ENCODE assay signal across 30 mouse cellular contexts in genomic region chr12:104230762-104231161, GRCm38 (mm10). TPM values are rescaled to one million over a fixed set of nuclear protein-coding genes. Genes with fewer than 3 reads are reported as not detected.
A peak's percentile ranks its signal among the peaks of the same experiment; 100 is the strongest.
DNase-seq lines count a peak whose midpoint lies in the region; ATAC-seq and TF ChIP-seq lines count a peak whose summit lies in the region.
"Had no signal": no experiment of that assay in that cellular context is flagged by ENCODE, and none has a peak within 500 bp of the region (broad histone marks: within the 10 kb centered on the region; RNA-seq: fewer than 3 reads in every experiment).

No protein-coding gene starts in this region.

- no peak overlapping the region for H3K9ac ChIP-seq in liver, adult 2 months (ENCODE audit: low read depth, low read length)
- H3K9ac ChIP-seq in liver, embryonic 12.5 days: no peak overlapping the region
- no peak overlapping the region for H3K9ac ChIP-seq in intestine, postnatal 0 days (ENCODE audit: low read depth, low read length)
- H3K9ac ChIP-seq: embryonic facial prominence, embryonic 12.5 days; forebrain, embryonic 12.5 days had no signal

- peak overlapping the region; percentile 46 for H3K27ac ChIP-seq in liver, adult 2 months (replicated peaks; ENCODE audit: insufficient read depth, low read depth, low read length)
- H3K27ac ChIP-seq in liver, embryonic 12.5 days: no peak overlapping the region
- no peak overlapping the region for H3K27ac ChIP-seq in intestine, postnatal 0 days (ENCODE audit: low read depth, low read length)
- H3K27ac ChIP-seq: embryonic facial prominence, embryonic 10.5 days; embryonic facial prominence, embryonic 12.5 days; forebrain, embryonic 10.5 days; forebrain, embryonic 12.5 days had no signal

- TF ChIP-seq CTCF in liver, adult 2 months (IDR thresholded peaks at IDR 0.05; ENCODE audit: low read depth, low read length): no peak
- no peak for TF ChIP-seq CTCF in intestine, postnatal 0 days (IDR thresholded peaks at IDR 0.05; ENCODE audit: low read depth)

- no peaks in the 10 kb centered on the region for H3K79me2 ChIP-seq in liver, adult 2 months (ENCODE audit: control insufficient read depth, insufficient read depth, low read length)

- H3K4me3 ChIP-seq in liver, adult 2 months (ENCODE audit: insufficient read depth, low read depth, low read length): no peak overlapping the region
- H3K4me3 ChIP-seq in liver, embryonic 12.5 days: no peak overlapping the region
- no peak overlapping the region for H3K4me3 ChIP-seq in intestine, postnatal 0 days (ENCODE audit: low read depth, low read length)
- H3K4me3 ChIP-seq: embryonic facial prominence, embryonic 10.5 days; embryonic facial prominence, embryonic 12.5 days; erythroblast, embryonic 14.5 days; forebrain, embryonic 10.5 days; forebrain, embryonic 12.5 days had no signal

- H3K4me2 ChIP-seq in liver, embryonic 12.5 days: no peak overlapping the region
- H3K4me2 ChIP-seq in intestine, postnatal 0 days (replicated peaks; ENCODE audit: low read depth): no peak overlapping the region
- H3K4me2 ChIP-seq: embryonic facial prominence, embryonic 12.5 days; forebrain, embryonic 12.5 days had no signal

- H3K36me3 ChIP-seq in liver, adult 2 months (ENCODE audit: control insufficient read depth, insufficient read depth, low read length): no peaks in the 10 kb centered on the region
- no peaks in the 10 kb centered on the region for H3K36me3 ChIP-seq in liver, embryonic 12.5 days
- H3K36me3 ChIP-seq in intestine, postnatal 0 days (ENCODE audit: control insufficient read depth, insufficient read depth): no peaks in the 10 kb centered on the region
- H3K36me3 ChIP-seq: embryonic facial prominence, embryonic 10.5 days; embryonic facial prominence, embryonic 12.5 days; forebrain, embryonic 10.5 days; forebrain, embryonic 12.5 days; G1E had no signal

- no peaks in the 10 kb centered on the region for H3K27me3 ChIP-seq in liver, adult 2 months (ENCODE audit: control insufficient read depth, insufficient read depth, low read length)
- H3K27me3 ChIP-seq in liver, embryonic 12.5 days (replicated peaks): no peaks in the 10 kb centered on the region
- H3K27me3 ChIP-seq in intestine, postnatal 0 days (replicated peaks; ENCODE audit: control insufficient read depth, insufficient read depth, low read length): no peaks in the 10 kb centered on the region
- H3K27me3 ChIP-seq: CH12.LX; embryonic facial prominence, embryonic 12.5 days; forebrain, embryonic 12.5 days; Patski had no signal

- DNase-seq in liver, adult 2 months (ENCODE audit: extremely low read depth, low read depth, low spot score): peak; percentile 43
- DNase-seq in 416B (ENCODE audit: low read depth): peak; percentile 66
- no peak for DNase-seq in embryo, embryonic 10 days (ENCODE audit: low spot score)
- no peak for DNase-seq in frontal cortex, postnatal 14 days (ENCODE audit: low spot score in 2 of 2)
- DNase-seq: adrenal gland, adult 8-10 months; adrenal gland, postnatal 14 days; adrenal gland, postnatal 36 days; B cell, adult 2 months; cerebellum, adult 11-12 months; cerebellum, adult 2 months; cerebellum, adult 9-10 months; cerebellum, postnatal 10 days; cerebellum, postnatal 25 days had no signal

- WGBS in liver, adult 2 months: 65% methylated on average over 2 of the region's 2 CpGs
- 32% methylated on average over 2 of the region's 2 CpGs for WGBS in liver, embryonic 12.5 days (ENCODE audit: insufficient replicate concordance)
- 69% methylated on average over 2 of the region's 2 CpGs for WGBS in intestine, postnatal 0 days

- ATAC-seq in liver, embryonic 12.5 days: no peak
- ATAC-seq in common myeloid progenitor, adult 5-6 weeks (replicated peaks; ENCODE audit: low read depth, poor library complexity, severe bottlenecking): peak; percentile 55; the same call in 1 of the 2 replicates
- ATAC-seq in megakaryocyte, adult 5-6 weeks (ENCODE audit: poor library complexity, severe bottlenecking): peak; percentile 19; the same call in 1 of the 2 replicates
- ATAC-seq in intestine, postnatal 0 days: no peak
- ATAC-seq: activated CD4-positive, CD25-positive, alpha-beta regulatory T cell, adult 4 months; CD4-positive, CD25-positive, alpha-beta regulatory T cell, adult 4 months; forebrain, embryonic 14.5 days; forebrain, embryonic 16.5 days; Patski had no signal

- no peaks in the 10 kb centered on the region for H3K9me3 ChIP-seq in liver, embryonic 12.5 days (replicated peaks)
- H3K9me3 ChIP-seq in intestine, postnatal 0 days (ENCODE audit: control insufficient read depth): no peaks in the 10 kb centered on the region
- H3K9me3 ChIP-seq: embryonic facial prominence, embryonic 10.5 days; embryonic facial prominence, embryonic 12.5 days; forebrain, embryonic 10.5 days; forebrain, embryonic 12.5 days had no signal

- no peak for TF ChIP-seq POLR2A in liver, adult 2 months (IDR thresholded peaks at IDR 0.05; ENCODE audit: extremely low read depth, insufficient read depth, low read length)

- H3K4me1 ChIP-seq in liver, adult 2 months (ENCODE audit: control insufficient read depth, insufficient read depth, low read length): peaks cover 13% of the 10 kb centered on the region; the same call in 1 of the 2 replicates
- 0 out of 2 replicates have a peak, but pooled peaks cover 3% of the 10 kb centered on the region for H3K4me1 ChIP-seq in liver, embryonic 12.5 days
- no peaks in the 10 kb centered on the region for H3K4me1 ChIP-seq in intestine, postnatal 0 days (replicated peaks; ENCODE audit: control insufficient read depth, insufficient read depth, low read length)
- H3K4me1 ChIP-seq: embryonic facial prominence, embryonic 12.5 days; forebrain, embryonic 12.5 days had no signal

RNA-seq across cellular contexts. Expression of gene Serpina3g, which starts 5.3 kb away (rescaled TPM):
- total RNA-seq in liver, adult 2 months (2014; rRNA removed): 19.1 and 20.7 TPM in 2 replicates
- polyA plus RNA-seq in liver, adult 2 months (2012; rRNA removed): 3.8 and 9.7 TPM in 2 replicates
- 1.3 and 1.9 TPM in 2 replicates for polyA plus RNA-seq in liver, embryonic 12.5 days (2016; fragmentation: Nextera tagmentation; extraction: Ambion mirVana)
- total RNA-seq in common myeloid progenitor, adult 5-6 weeks (2017): 59.1 and 74.1 TPM in 2 replicates
- 4.2 and 4.7 TPM in 2 replicates for total RNA-seq in megakaryocyte, adult 5-6 weeks (2015)
- 4.9 and 9.7 TPM in 2 replicates for total RNA-seq in megakaryocyte, adult 5-6 weeks (2017)
- polyA plus RNA-seq in intestine, postnatal 0 days (2015; fragmentation: Nextera tagmentation; extraction: Ambion mirVana): 5.2 and 6.1 TPM in 2 replicates
- polyA plus RNA-seq: forebrain, embryonic 10.5 days; forebrain, embryonic 12.5 days; forebrain, embryonic 16.5 days; G1E had no signal

RNA-seq across cellular contexts. Expression of gene Serpina3f, which starts 16.4 kb away (rescaled TPM):
- total RNA-seq in liver, adult 2 months (2014; rRNA removed): 2.9 TPM in 2 replicates
- polyA plus RNA-seq in liver, adult 2 months (2012; rRNA removed): 0.67 and 2.2 TPM in 2 replicates
- 0.06 and 0.20 TPM in 2 replicates for polyA plus RNA-seq in liver, embryonic 12.5 days (2016; fragmentation: Nextera tagmentation; extraction: Ambion mirVana)
- total RNA-seq in common myeloid progenitor, adult 5-6 weeks (2017): 0.63 and 0.73 TPM in 2 replicates
- total RNA-seq in megakaryocyte, adult 5-6 weeks (2015): 1.2 and 1.5 TPM in 2 replicates
- 0.59 and 0.81 TPM in 2 replicates for total RNA-seq in megakaryocyte, adult 5-6 weeks (2017)
- 0.59 and 0.69 TPM in 2 replicates for polyA plus RNA-seq in intestine, postnatal 0 days (2015; fragmentation: Nextera tagmentation; extraction: Ambion mirVana)
- polyA plus RNA-seq: cerebellum, adult 2 months; erythroblast, embryonic 14.5 days; forebrain, embryonic 16.5 days; G1E had no signal

RNA-seq across cellular contexts. Expression of gene Serpina3i, which starts 32.2 kb away (rescaled TPM):
- total RNA-seq in liver, adult 2 months (2014; rRNA removed): 0.20 and 0.46 TPM in 2 replicates
- polyA plus RNA-seq in liver, adult 2 months (2012; rRNA removed): 0.04 TPM in 1 of 2 replicates, not detected in the other
- 0.10 and 0.15 TPM in 2 replicates for polyA plus RNA-seq in liver, embryonic 12.5 days (2016; fragmentation: Nextera tagmentation; extraction: Ambion mirVana)
- not detected in 2 replicates for total RNA-seq in common myeloid progenitor, adult 5-6 weeks (2017)
- not detected in 2 replicates for total RNA-seq in megakaryocyte, adult 5-6 weeks (2015)
- not detected in 2 replicates for total RNA-seq in megakaryocyte, adult 5-6 weeks (2017)
- not detected in 2 replicates for polyA plus RNA-seq in intestine, postnatal 0 days (2015; fragmentation: Nextera tagmentation; extraction: Ambion mirVana)
- total RNA-seq: adrenal gland, adult 18-20 months; CH12.LX had no signal
- polyA plus RNA-seq: activated CD4-positive, CD25-positive, alpha-beta regulatory T cell, adult 4 months; CD4-positive, CD25-positive, alpha-beta regulatory T cell, adult 4 months; cerebellum, adult 2 months; erythroblast, embryonic 14.5 days; forebrain, embryonic 10.5 days; forebrain, embryonic 14.5 days; forebrain, embryonic 16.5 days; G1E had no signal

Comparison
In these comparisons a context has a peak if more than half of its experiments do, and no peak if none do; other contexts are left out.
1. DNase-seq: peak in liver, adult 2 months (single experiment) and 416B (single experiment); none in embryo, embryonic 10 days (single experiment) and frontal cortex, postnatal 14 days (0 of 2).
2. ATAC-seq: peak in common myeloid progenitor, adult 5-6 weeks (single experiment) and megakaryocyte, adult 5-6 weeks (single experiment); none in liver, embryonic 12.5 days (single experiment) and intestine, postnatal 0 days (single experiment).